28 mouse cellular contexts compared by ENCODE assay signal in the genomic region with DNA sequence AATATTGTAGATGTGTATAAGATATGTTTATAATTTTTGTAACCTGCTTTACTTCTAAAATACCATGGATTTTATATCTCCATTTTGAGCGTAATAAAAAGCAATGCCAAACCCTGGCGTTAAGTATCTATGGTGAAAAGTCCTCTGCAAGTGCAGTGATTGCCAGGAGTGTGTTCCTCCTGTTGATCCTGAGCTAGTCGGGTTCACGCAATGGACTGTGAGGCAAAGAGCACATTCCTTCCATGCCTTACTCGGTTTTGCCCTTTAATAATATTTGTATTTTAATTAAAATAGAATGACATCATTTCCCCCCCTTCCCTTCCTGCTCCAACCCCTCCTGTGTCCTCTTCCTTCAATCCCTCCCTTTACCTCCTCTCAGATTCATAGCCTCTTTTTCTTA. TPM values are rescaled to one million over a fixed set of nuclear protein-coding genes. Genes with fewer than 3 reads are reported as not detected.
A peak's percentile ranks its signal among the peaks of the same experiment; 100 is the strongest.
DNase-seq lines count a peak whose midpoint lies in the region; ATAC-seq lines count a peak whose summit lies in the region.
"Had no signal": no experiment of that assay in that cellular context is flagged by ENCODE, and none has a peak within 500 bp of the region (broad histone marks: within the 10 kb centered on the region; RNA-seq: fewer than 3 reads in every experiment).

No protein-coding gene starts in this region.

- no peak overlapping the region for H3K9ac ChIP-seq in kidney, embryonic 16.5 days (replicated peaks; ENCODE audit: low read length)
- H3K9ac ChIP-seq: forebrain, embryonic 13.5 days; heart, embryonic 15.5 days; hindbrain, embryonic 13.5 days had no signal

- DNase-seq in kidney, adult 11 months: peak; percentile 32
- DNase-seq in kidney, adult 8-10 months: peak; percentile 48 to 51
- DNase-seq in kidney, postnatal 4 days: no peak
- peak; percentile 18 to 38 for DNase-seq in kidney, postnatal 25 days
- no peak for DNase-seq in left cerebral cortex, adult 9 months (ENCODE audit: low spot score in 2 of 2)
- DNase-seq in right cerebral cortex, postnatal 36 days (ENCODE audit: low spot score in 2 of 2): no peak
- DNase-seq: adrenal gland, postnatal 10 days; adrenal gland, postnatal 36 days; B cell, adult 2 months; cerebellum, adult 18-20 months; cerebellum, adult 9-10 months; cerebellum, postnatal 14 days; gastrocnemius, postnatal 10 days; gastrocnemius, postnatal 36 days; heart, postnatal 10 days; heart, postnatal 36 days had no signal

- H3K27me3 ChIP-seq in kidney, embryonic 16.5 days (ENCODE audit: insufficient read depth, low read length): no peaks in the 10 kb centered on the region
- H3K27me3 ChIP-seq: forebrain, embryonic 13.5 days; heart, embryonic 15.5 days; hindbrain, embryonic 13.5 days had no signal

- no peaks in the 10 kb centered on the region for H3K4me1 ChIP-seq in kidney, embryonic 16.5 days (ENCODE audit: insufficient read depth, low read length)
- H3K4me1 ChIP-seq: forebrain, embryonic 10.5 days; forebrain, embryonic 13.5 days; heart, embryonic 15.5 days; hindbrain, embryonic 10.5 days; hindbrain, embryonic 13.5 days had no signal

- no peaks in the 10 kb centered on the region for H3K9me3 ChIP-seq in kidney, embryonic 16.5 days (ENCODE audit: low read length)
- H3K9me3 ChIP-seq: forebrain, embryonic 10.5 days; forebrain, embryonic 13.5 days; G1E; heart, embryonic 15.5 days; hindbrain, embryonic 10.5 days; hindbrain, embryonic 13.5 days had no signal

- ATAC-seq in kidney, embryonic 16.5 days (ENCODE audit: low FRiP score, low TSS enrichment): no peak
- ATAC-seq: forebrain, embryonic 13.5 days; forebrain, embryonic 16.5 days; Patski had no signal

- no peak overlapping the region for H3K4me2 ChIP-seq in kidney, embryonic 16.5 days (replicated peaks; ENCODE audit: low read depth, low read length)
- H3K4me2 ChIP-seq: forebrain, embryonic 13.5 days; heart, embryonic 11.5 days; heart, embryonic 15.5 days; hindbrain, embryonic 13.5 days had no signal

- no peaks in the 10 kb centered on the region for H3K36me3 ChIP-seq in kidney, embryonic 16.5 days (ENCODE audit: insufficient read depth, low read length)
- H3K36me3 ChIP-seq: forebrain, embryonic 10.5 days; G1E; heart, embryonic 15.5 days; hindbrain, embryonic 10.5 days; hindbrain, embryonic 13.5 days had no signal

- no peak overlapping the region for H3K27ac ChIP-seq in kidney, embryonic 16.5 days (ENCODE audit: low read length)
- H3K27ac ChIP-seq: forebrain, embryonic 10.5 days; forebrain, embryonic 13.5 days; heart, embryonic 15.5 days; hindbrain, embryonic 10.5 days; hindbrain, embryonic 13.5 days had no signal

- H3K4me3 ChIP-seq in kidney, embryonic 16.5 days (ENCODE audit: low read length): no peak overlapping the region
- H3K4me3 ChIP-seq: forebrain, embryonic 10.5 days; forebrain, embryonic 13.5 days; heart, embryonic 15.5 days; hindbrain, embryonic 10.5 days; hindbrain, embryonic 13.5 days had no signal

- 66% methylated on average over 5 of the region's 5 CpGs for WGBS in kidney, embryonic 16.5 days

RNA-seq across cellular contexts. Expression of gene Cd163, which starts 26.8 kb away (rescaled TPM):
- polyA plus RNA-seq in kidney, embryonic 16.5 days (2015; fragmentation: Nextera tagmentation; extraction: Ambion mirVana): 0.61 and 0.68 TPM in 2 replicates
- polyA plus RNA-seq: embryonic facial prominence, embryonic 11.5 days; forebrain, embryonic 10.5 days; G1E; heart, embryonic 11.5 days; hindbrain, embryonic 10.5 days; Patski had no signal

RNA-seq across cellular contexts. Expression of gene Vmn2r27, which starts 46.0 kb away (rescaled TPM):
- polyA plus RNA-seq in kidney, embryonic 16.5 days (2015; fragmentation: Nextera tagmentation; extraction: Ambion mirVana): not detected in 2 replicates
- polyA plus RNA-seq: embryonic facial prominence, embryonic 11.5 days; embryonic facial prominence, embryonic 14.5 days; forebrain, embryonic 10.5 days; forebrain, embryonic 13.5 days; forebrain, embryonic 16.5 days; G1E; heart, embryonic 11.5 days; heart, embryonic 15.5 days; hindbrain, embryonic 10.5 days; hindbrain, embryonic 13.5 days; Patski had no signal

Comparison
In these comparisons a context has a peak if more than half of its experiments do, and no peak if none do; other contexts are left out.
1. DNase-seq: peak in kidney, adult 11 months (single experiment), kidney, adult 8-10 months (2 of 2) and kidney, postnatal 25 days (2 of 2); none in kidney, postnatal 4 days (0 of 2), left cerebral cortex, adult 9 months (0 of 2) and right cerebral cortex, postnatal 36 days (0 of 2).